In genomic region chr13:94057036-94057562, GRCm38 (mm10) we compare ENCODE assay signal across 8 mouse cellular contexts. TPM values are rescaled to one million over a fixed set of nuclear protein-coding genes. Genes with fewer than 3 reads are reported as not detected.
A peak's percentile ranks its signal among the peaks of the same experiment; 100 is the strongest.
DNase-seq lines count a peak whose midpoint lies in the region; ATAC-seq and TF ChIP-seq lines count a peak whose summit lies in the region.

No protein-coding gene starts in this region.

- no peak overlapping the region for H3K27ac ChIP-seq in left cerebral cortex, adult 2 months
- H3K27ac ChIP-seq in embryonic facial prominence, embryonic 12.5 days, result peak overlapping the region; percentile 95
- H3K27ac ChIP-seq in intestine, embryonic 14.5 days (ENCODE audit: low read depth), result peak overlapping the region; percentile 80
- no peak overlapping the region for H3K27ac ChIP-seq in neural tube, embryonic 12.5 days

- ATAC-seq in embryonic facial prominence, embryonic 12.5 days (ENCODE audit: insufficient number of reproducible peaks, insufficient read depth, low FRiP score, low TSS enrichment), result no peak
- 0 out of 2 replicates have a peak, but pooled peaks have one; percentile 25 for ATAC-seq in intestine, embryonic 14.5 days (replicated peaks; ENCODE audit: low FRiP score, low TSS enrichment, low read depth)
- ATAC-seq in neural tube, embryonic 12.5 days (ENCODE audit: low FRiP score, low read depth), result 0 out of 2 replicates have a peak, but pooled peaks have one; percentile 11

- peak overlapping the region; percentile 76 for H3K4me3 ChIP-seq in left cerebral cortex, adult 2 months
- peak overlapping the region; percentile 86 for H3K4me3 ChIP-seq in embryonic facial prominence, embryonic 12.5 days
- H3K4me3 ChIP-seq in intestine, embryonic 14.5 days (ENCODE audit: low read depth, low read length), result peak overlapping the region; percentile 74
- H3K4me3 ChIP-seq in neural tube, embryonic 12.5 days, result peak overlapping the region; percentile 78

- WGBS in embryonic facial prominence, embryonic 12.5 days, result under 1% methylated on average over 17 of the region's 17 CpGs
- 4% methylated on average over 17 of the region's 17 CpGs for WGBS in intestine, embryonic 14.5 days
- WGBS in neural tube, embryonic 12.5 days, result 1% methylated on average over 17 of the region's 17 CpGs

- H3K4me2 ChIP-seq in embryonic facial prominence, embryonic 12.5 days (replicated peaks), result peak overlapping the region; percentile 69
- H3K4me2 ChIP-seq in intestine, embryonic 14.5 days (ENCODE audit: low read length), result peak overlapping the region; percentile 66
- peak overlapping the region; percentile 99 for H3K4me2 ChIP-seq in neural tube, embryonic 12.5 days (replicated peaks)

- no peaks in the 10 kb centered on the region for H3K36me3 ChIP-seq in embryonic facial prominence, embryonic 12.5 days
- no peaks in the 10 kb centered on the region for H3K36me3 ChIP-seq in intestine, embryonic 14.5 days (ENCODE audit: control insufficient read depth, insufficient read depth, low read length)
- no peaks in the 10 kb centered on the region for H3K36me3 ChIP-seq in neural tube, embryonic 12.5 days

- peaks cover 26% of the 10 kb centered on the region for H3K4me1 ChIP-seq in embryonic facial prominence, embryonic 12.5 days
- H3K4me1 ChIP-seq in intestine, embryonic 14.5 days (replicated peaks; ENCODE audit: control insufficient read depth, insufficient read depth, low read length), result peaks cover 10% of the 10 kb centered on the region
- H3K4me1 ChIP-seq in neural tube, embryonic 12.5 days, result peaks cover 11% of the 10 kb centered on the region

- H3K27me3 ChIP-seq in embryonic facial prominence, embryonic 12.5 days, result no peaks in the 10 kb centered on the region
- H3K27me3 ChIP-seq in intestine, embryonic 14.5 days (replicated peaks; ENCODE audit: control insufficient read depth, insufficient read depth, low read length), result no peaks in the 10 kb centered on the region
- peaks cover 17% of the 10 kb centered on the region for H3K27me3 ChIP-seq in neural tube, embryonic 12.5 days (replicated peaks)

- H3K9me3 ChIP-seq in embryonic facial prominence, embryonic 12.5 days, result no peaks in the 10 kb centered on the region
- peaks cover 5% of the 10 kb centered on the region; the same call in 1 of the 2 replicates for H3K9me3 ChIP-seq in intestine, embryonic 14.5 days (ENCODE audit: control insufficient read depth, low read length)
- H3K9me3 ChIP-seq in neural tube, embryonic 12.5 days, result no peaks in the 10 kb centered on the region

- H3K9ac ChIP-seq in embryonic facial prominence, embryonic 12.5 days, result peak overlapping the region; percentile 94
- H3K9ac ChIP-seq in intestine, embryonic 14.5 days (ENCODE audit: low read length), result peak overlapping the region; percentile 69
- peak overlapping the region; percentile 84 for H3K9ac ChIP-seq in neural tube, embryonic 12.5 days

- intact Hi-C loops in left cerebral cortex, adult 2 months (cut with DNase I), result no loop called here
- intact Hi-C loops in left cerebral cortex, postnatal 36 days (cut with DNase I), result no loop called here

- TF ChIP-seq CTCF in left cerebral cortex, adult 2 months (IDR thresholded peaks at IDR 0.05), result no peak

- DNase-seq in left cerebral cortex, adult 2 months (ENCODE audit: extremely low spot score in 1 of 2, low spot score in 2 of 2), result no peak
- DNase-seq in left cerebral cortex, postnatal 36 days (ENCODE audit: low spot score in 2 of 2), result no peak
- no peak for DNase-seq in intestine, embryonic 14.5 days (ENCODE audit: low spot score)
- DNase-seq in right cerebral cortex, postnatal 25 days, result no peak
- no peak for DNase-seq in kidney, postnatal 36 days
- no peak for DNase-seq in urinary bladder, postnatal 25 days (ENCODE audit: low spot score)

RNA-seq across cellular contexts. Expression of gene Lhfpl2, which starts 0.5 kb away (rescaled TPM):
- total RNA-seq in left cerebral cortex, adult 2 months (2021), result 10 to 100 TPM; 12.5 to 15.9 TPM
- total RNA-seq in left cerebral cortex, postnatal 36 days (2021), result 10 to 100 TPM; 12.3 to 12.4 TPM
- polyA plus RNA-seq in embryonic facial prominence, embryonic 12.5 days (2016; fragmentation: Nextera tagmentation; extraction: Ambion mirVana), result 67.6 and 69.4 TPM in 2 replicates
- polyA plus RNA-seq in intestine, embryonic 14.5 days (2014; fragmentation: Nextera tagmentation; extraction: Ambion mirVana), result 17.3 and 17.9 TPM in 2 replicates
- 22.3 and 24.2 TPM in 2 replicates for polyA plus RNA-seq in neural tube, embryonic 12.5 days (2016; fragmentation: Nextera tagmentation; extraction: Ambion mirVana)

Comparison
In these comparisons a context has a peak if more than half of its experiments do, and no peak if none do; other contexts are left out.
1. H3K27ac ChIP-seq: peak in embryonic facial prominence, embryonic 12.5 days (single experiment) and intestine, embryonic 14.5 days (single experiment); none in left cerebral cortex, adult 2 months (single experiment) and neural tube, embryonic 12.5 days (single experiment).
2. Peak in every context shown above with its lines, with median percentiles within 50 percentile points of each other: H3K4me3 ChIP-seq, H3K4me2 ChIP-seq and H3K9ac ChIP-seq.